Mouse (Mus musculus): ENCODE results near the gene Mesd. TPM values are rescaled to one million over a fixed set of nuclear protein-coding genes. Genes with fewer than 3 reads are reported as not detected.

Mesd gene
- polyA plus RNA-seq, 1 experiment from 2014 or later = 83.0 TPM

DNA sequence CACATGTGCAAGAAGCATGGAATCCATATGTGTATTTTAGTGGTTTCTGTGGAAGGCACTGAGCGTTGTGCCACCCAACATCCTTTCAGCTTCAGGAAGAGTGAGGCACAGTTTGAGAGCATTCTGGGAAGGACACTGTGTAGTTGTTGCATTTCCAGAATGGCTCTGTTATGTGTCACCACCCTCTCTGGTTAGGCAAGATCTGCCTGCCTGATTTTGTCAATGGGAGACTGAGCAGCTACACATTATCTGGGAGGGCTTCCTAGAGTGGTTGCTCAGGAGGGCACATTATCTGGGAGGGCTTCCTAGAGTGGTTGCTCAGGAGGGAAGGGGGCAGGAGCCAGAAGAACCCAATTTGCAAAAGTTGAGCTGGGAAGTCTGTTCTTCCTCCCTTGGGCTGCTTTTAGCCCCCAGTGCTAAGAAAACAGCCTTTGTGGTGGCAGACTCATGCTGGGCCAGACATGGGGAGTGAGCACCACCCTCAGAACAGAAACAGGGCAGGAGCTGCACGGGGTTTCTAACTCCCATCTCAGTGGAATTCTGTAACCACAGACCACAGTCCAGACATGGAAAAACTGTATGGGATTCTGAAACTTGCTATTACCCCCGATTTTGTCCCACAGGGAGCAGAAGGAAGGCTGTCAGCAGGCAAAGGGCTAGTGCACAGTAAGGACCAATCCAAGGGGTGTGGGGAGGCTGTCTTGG lies 54.9 kb downstream of the Mesd start:
- H3K9me3 ChIP-seq (ENCODE audit: control insufficient read depth, low read length) = no peaks in the 10 kb centered on the region
- no peaks in the 10 kb centered on the region for H3K4me1 ChIP-seq (ENCODE audit: control insufficient read depth, insufficient read depth, low read length)
- no peak overlapping the region for H3K4me2 ChIP-seq (ENCODE audit: low read depth, low read length)
- ATAC-seq = no peak
- H3K4me3 ChIP-seq (ENCODE audit: low read length) = no peak overlapping the region
- 66% methylated on average over 3 of the region's 3 CpGs for WGBS
- H3K27me3 ChIP-seq (replicated peaks; ENCODE audit: control insufficient read depth, insufficient read depth, low read length) = no peaks in the 10 kb centered on the region
- no peak overlapping the region for H3K9ac ChIP-seq (ENCODE audit: low read depth, low read length)
- no peaks in the 10 kb centered on the region for H3K36me3 ChIP-seq (ENCODE audit: control insufficient read depth, insufficient read depth, low read length)
- H3K27ac ChIP-seq (ENCODE audit: low read length) = peak overlapping the region; percentile 20; the same call in 1 of the 2 replicates

DNA sequence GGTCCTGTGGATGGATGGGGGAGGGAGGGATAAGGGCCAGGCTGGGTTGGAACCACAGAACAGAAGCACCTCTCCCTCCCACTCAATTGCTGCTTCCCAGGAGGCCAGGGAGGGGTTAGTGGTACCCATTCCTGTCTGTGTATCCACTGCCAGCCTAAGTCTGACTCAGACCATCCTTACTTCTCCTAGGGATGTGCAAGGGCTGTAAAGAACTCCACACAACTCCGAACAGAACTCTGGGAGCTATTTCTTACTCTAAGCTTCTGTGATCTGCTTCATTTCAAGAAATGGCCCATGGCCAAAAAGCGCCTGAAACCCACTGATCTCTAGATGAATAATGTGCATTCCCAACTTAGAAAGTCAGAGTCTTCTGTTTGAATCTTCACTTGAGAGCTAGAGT lies 55.9 kb downstream of the Mesd start:
- no peak overlapping the region for H3K9ac ChIP-seq (ENCODE audit: low read depth, low read length)
- ATAC-seq = peak; percentile 65
- no peaks in the 10 kb centered on the region for H3K27me3 ChIP-seq (replicated peaks; ENCODE audit: control insufficient read depth, insufficient read depth, low read length)

DNA sequence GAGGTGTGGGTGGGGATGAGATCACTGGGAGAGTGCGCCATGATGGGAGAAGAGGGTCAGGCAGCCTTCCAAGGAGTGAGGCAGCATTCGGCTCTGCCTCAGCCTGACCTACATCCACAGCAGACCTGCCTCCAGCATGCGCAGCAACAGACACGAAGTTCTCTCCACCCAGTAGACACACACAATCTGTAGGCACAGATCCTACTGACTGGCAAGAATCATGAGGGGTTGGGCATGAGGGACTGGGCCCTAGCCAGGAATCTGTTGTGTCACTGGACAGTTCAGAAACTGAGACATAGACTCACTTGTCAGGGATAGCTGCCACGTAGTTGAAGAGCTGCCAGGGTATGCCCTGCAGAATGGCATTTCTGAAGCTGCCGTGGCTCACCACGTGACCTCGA lies 57.4 kb downstream of the Mesd start:
- WGBS = 87% methylated on average over 8 of the region's 8 CpGs
- H3K27me3 ChIP-seq (replicated peaks; ENCODE audit: control insufficient read depth, insufficient read depth, low read length) = no peaks in the 10 kb centered on the region
- no peaks in the 10 kb centered on the region for H3K4me1 ChIP-seq (ENCODE audit: control insufficient read depth, insufficient read depth, low read length)
- no peak for ATAC-seq
- H3K4me3 ChIP-seq (ENCODE audit: low read length) = no peak overlapping the region
- H3K36me3 ChIP-seq (ENCODE audit: control insufficient read depth, insufficient read depth, low read length) = no peaks in the 10 kb centered on the region
- no peak overlapping the region for H3K27ac ChIP-seq (ENCODE audit: low read length)
- no peak overlapping the region for H3K9ac ChIP-seq (ENCODE audit: low read depth, low read length)
- H3K4me2 ChIP-seq (ENCODE audit: low read depth, low read length) = no peak overlapping the region
- H3K9me3 ChIP-seq (ENCODE audit: control insufficient read depth, low read length) = no peaks in the 10 kb centered on the region

More for the DNA sequence above, 55.9 kb downstream of the Mesd start:
- WGBS = 47% methylated on average over 2 of the region's 2 CpGs
- H3K27ac ChIP-seq (ENCODE audit: low read length) = peak overlapping the region; percentile 62
- no peaks in the 10 kb centered on the region for H3K9me3 ChIP-seq (ENCODE audit: control insufficient read depth, low read length)
- H3K4me2 ChIP-seq (ENCODE audit: low read depth, low read length) = no peak overlapping the region
- no peak overlapping the region for H3K4me3 ChIP-seq (ENCODE audit: low read length)
- H3K4me1 ChIP-seq (ENCODE audit: control insufficient read depth, insufficient read depth, low read length) = no peaks in the 10 kb centered on the region
- no peaks in the 10 kb centered on the region for H3K36me3 ChIP-seq (ENCODE audit: control insufficient read depth, insufficient read depth, low read length)

DNA sequence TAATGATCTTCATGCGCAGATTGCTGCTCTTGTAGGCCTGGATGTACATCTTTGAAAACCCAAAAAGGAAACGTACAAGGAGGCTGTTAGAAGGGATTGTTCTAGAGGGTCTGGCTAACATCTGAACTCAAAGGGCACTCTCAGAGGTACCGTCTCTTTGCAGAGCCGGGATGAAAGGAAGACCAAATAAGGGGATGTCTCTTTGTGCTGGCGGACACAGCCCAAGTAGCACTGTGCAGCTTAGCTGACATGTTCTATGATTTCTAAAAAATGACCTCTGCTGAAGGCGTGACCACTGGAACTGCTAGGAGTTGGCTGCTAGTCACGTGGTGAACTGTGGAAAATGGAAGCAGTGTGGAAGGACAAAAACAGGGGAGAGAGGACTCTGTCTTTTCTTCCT lies 64.5 kb downstream of the Mesd start:
- H3K4me3 ChIP-seq (ENCODE audit: low read length) = no peak overlapping the region
- no peaks in the 10 kb centered on the region for H3K9me3 ChIP-seq (ENCODE audit: control insufficient read depth, low read length)
- no peaks in the 10 kb centered on the region for H3K27me3 ChIP-seq (replicated peaks; ENCODE audit: control insufficient read depth, insufficient read depth, low read length)
- no peak overlapping the region for H3K4me2 ChIP-seq (ENCODE audit: low read depth, low read length)
- WGBS = 61% methylated on average over 7 of the region's 7 CpGs
- no peaks in the 10 kb centered on the region for H3K4me1 ChIP-seq (ENCODE audit: control insufficient read depth, insufficient read depth, low read length)
- peak; percentile 74 for ATAC-seq
- peak overlapping the region; percentile 52 for H3K27ac ChIP-seq (ENCODE audit: low read length)
- H3K9ac ChIP-seq (ENCODE audit: low read depth, low read length) = no peak overlapping the region
- no peaks in the 10 kb centered on the region for H3K36me3 ChIP-seq (ENCODE audit: control insufficient read depth, insufficient read depth, low read length)

DNA sequence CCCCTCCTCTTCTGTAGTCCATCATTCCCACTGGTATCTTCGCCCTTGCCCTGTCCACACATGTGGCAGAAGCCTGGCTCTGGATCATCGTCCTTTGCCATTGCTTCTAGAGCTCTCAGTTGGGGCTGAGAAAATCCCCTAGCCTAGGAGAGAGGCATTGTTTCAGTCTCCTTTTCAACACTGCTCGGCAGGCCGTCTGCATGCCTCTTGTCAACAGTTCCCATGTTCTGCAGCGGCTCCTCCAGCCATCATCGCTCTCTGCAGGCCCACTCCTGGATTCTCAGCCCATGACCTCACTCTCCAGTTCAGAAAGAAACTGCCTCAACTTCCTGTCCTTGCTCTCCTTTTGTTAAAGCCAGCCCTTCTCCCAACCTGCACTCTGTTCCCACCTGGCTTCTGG lies 65.4 kb downstream of the Mesd start:
- ATAC-seq = no peak

More for the DNA sequence above, 65.4 kb downstream of the Mesd start:
- Histone ChIP-seq H3K4me2 (ENCODE audit: low read depth, low read length) (no peak overlapping the region), H3K4me3 (ENCODE audit: low read length) (no peak overlapping the region), H3K36me3 (ENCODE audit: control insufficient read depth, insufficient read depth, low read length) (no peaks in the 10 kb centered on the region), H3K27ac (ENCODE audit: low read length) (no peak overlapping the region), H3K4me1 (ENCODE audit: control insufficient read depth, insufficient read depth, low read length) (no peaks in the 10 kb centered on the region), H3K27me3 (replicated peaks; ENCODE audit: control insufficient read depth, insufficient read depth, low read length) (no peaks in the 10 kb centered on the region), H3K9ac (ENCODE audit: low read depth, low read length) (no peak overlapping the region), H3K9me3 (ENCODE audit: control insufficient read depth, low read length) (no peaks in the 10 kb centered on the region)
- WGBS = 76% methylated on average over 6 of the region's 6 CpGs

Other genes with a start within 250 kb of the Mesd start
- 4.3 and 4.9 TPM in 2 replicates for gene Il16, start 138.7 kb upstream of the Mesd start, polyA plus RNA-seq (2015; fragmentation: Nextera tagmentation; extraction: Ambion mirVana)
- 0.13 TPM in 1 of 2 replicates, not detected in the other for gene Cfap161, start 89.6 kb upstream of the Mesd start, polyA plus RNA-seq (2015; fragmentation: Nextera tagmentation; extraction: Ambion mirVana)
- gene Tlnrd1, start 161 bp upstream of the Mesd start, polyA plus RNA-seq (2015; fragmentation: Nextera tagmentation; extraction: Ambion mirVana) = 5.8 and 7.0 TPM in 2 replicates
- gene Cemip, start 202.0 kb downstream of the Mesd start, polyA plus RNA-seq (2015; fragmentation: Nextera tagmentation; extraction: Ambion mirVana) = 0.28 and 0.40 TPM in 2 replicates